Mouse (Mus musculus) megakaryocyte progenitor cell, adult 5-6 weeks (primary cell): ENCODE results near the gene Sema7a. TPM values are rescaled to one million over a fixed set of nuclear protein-coding genes. Genes with fewer than 3 reads are reported as not detected.
A peak's percentile ranks its signal among the peaks of the same experiment; 100 is the strongest.

Experiments used
- ATAC-seq: replicated peaks from 2 replicates; pipeline ENCODE4 v1.8.0; 2016; ENCODE audit warnings: mild to moderate bottlenecking, moderate TSS enrichment, inconsistent platforms; ENCODE audit not compliant: poor library complexity
- total RNA-seq, 2 experiments: library from RNA; stranded (forward) in 1 of 2; stranded (reverse) in 1 of 2; fragments of 157-497, 149-512 nt in 1 of 2; fragments of 200-1000 nt in 1 of 2; gene quantifications; 2 replicates each; pipeline versions ENCODE4 v1.2.3 to v1.2.4; 2015 to 2017

The Sema7a gene
- total RNA-seq, 2 experiments from 2014 or later = 0.04 to 0.27 TPM

DNA sequence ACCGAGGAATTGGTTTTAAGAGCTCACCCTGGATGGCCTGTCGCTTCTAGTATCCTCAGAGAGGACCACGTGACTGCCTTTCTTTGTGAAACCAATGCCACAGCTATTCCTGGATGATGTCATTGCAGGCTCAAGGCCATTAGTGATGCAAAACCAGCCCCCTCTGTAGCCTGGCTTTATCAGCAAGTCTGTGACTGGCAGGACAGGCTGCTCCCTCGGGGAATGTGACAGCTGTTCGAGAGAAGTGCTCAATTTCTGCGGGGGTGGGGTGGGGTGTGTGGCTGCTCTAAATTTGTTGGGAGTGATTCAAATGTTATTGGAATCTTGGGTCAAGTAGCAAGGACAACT, 69.1 kb downstream of the Sema7a start:
- ATAC-seq = no peak

DNA sequence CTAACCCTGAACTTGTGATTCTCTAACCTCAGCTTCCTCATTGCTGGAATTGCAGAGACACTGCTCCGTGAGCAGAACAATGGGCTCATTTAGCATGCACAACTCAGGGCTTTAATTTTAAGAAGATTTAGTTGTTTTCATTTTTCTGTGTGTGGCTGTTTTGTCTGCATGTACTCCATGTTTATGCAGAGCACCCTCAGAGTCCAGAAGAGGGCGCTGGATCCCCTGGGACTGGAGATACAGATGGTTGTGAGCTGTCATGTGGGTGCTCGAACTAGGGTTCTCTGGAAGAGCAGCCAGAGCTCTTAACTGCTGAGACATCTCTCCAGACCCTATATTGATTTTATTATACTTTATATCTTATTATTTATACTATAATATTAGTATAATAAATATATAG, 69.7 kb downstream of the Sema7a start:
- no peak for ATAC-seq

DNA sequence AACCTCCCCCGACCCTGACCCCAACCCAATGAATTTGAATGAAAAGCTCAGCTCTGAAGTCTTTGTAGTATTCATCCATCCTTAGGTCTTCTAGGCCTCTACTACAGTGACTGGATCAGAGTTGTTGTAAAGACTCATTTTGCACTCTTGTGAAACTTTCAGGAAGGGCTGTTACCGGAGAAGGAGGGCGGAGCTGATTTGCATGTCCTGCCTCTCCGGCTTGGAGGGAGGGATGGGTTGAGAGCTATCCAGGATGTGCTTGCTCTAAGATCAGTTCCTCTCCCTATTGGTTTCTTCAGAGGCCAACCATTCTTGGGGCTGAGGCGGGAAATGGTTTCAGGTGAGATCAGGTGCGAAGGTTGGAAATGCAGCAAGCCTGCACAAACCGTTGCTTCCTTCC, 71.1 kb downstream of the Sema7a start:
- peak; percentile 50; the same call in 1 of the 2 replicates for ATAC-seq

DNA sequence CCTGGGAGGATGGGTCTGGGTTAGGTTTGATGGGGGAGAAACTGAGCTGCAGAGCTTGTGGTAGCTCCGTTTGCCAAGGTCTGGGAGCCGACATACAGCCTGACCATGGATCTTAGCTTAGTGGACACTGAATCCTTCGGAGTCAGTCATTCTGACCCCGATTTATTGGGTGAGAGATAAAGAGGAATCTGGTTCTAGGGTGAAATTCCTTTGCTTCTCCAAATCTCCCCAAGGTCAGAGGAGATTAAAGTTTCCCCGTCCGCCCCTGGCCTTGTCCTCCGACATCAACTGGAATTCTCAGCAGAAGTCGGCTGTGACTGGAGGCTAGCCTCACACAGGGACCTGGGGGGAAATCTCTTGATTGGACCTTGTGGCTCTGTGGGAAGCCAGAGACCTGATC, 71.6 kb downstream of the Sema7a start:
- ATAC-seq = no peak

Other genes with a start within 250 kb of the Sema7a start
- 6.4 and 8.2 TPM in 2 replicates for gene Edc3, start 231.6 kb upstream of the Sema7a start, total RNA-seq (2015)
- 4.5 and 4.8 TPM in 2 replicates for gene Edc3, start 231.6 kb upstream of the Sema7a start, total RNA-seq (2017)
- gene Clk3, start 174.3 kb upstream of the Sema7a start, total RNA-seq (2015) = 32.6 and 43.0 TPM in 2 replicates
- gene Clk3, start 174.3 kb upstream of the Sema7a start, total RNA-seq (2017) = 36.4 and 40.8 TPM in 2 replicates
- gene Arid3b, start 103.3 kb upstream of the Sema7a start, total RNA-seq (2015) = 2.4 and 3.8 TPM in 2 replicates
- gene Arid3b, start 103.3 kb upstream of the Sema7a start, total RNA-seq (2017) = 0.87 and 0.98 TPM in 2 replicates
- gene Ubl7, start 29.1 kb upstream of the Sema7a start, total RNA-seq (2015) = 72.7 and 78.4 TPM in 2 replicates
- gene Ubl7, start 29.1 kb upstream of the Sema7a start, total RNA-seq (2017) = 14.2 and 16.1 TPM in 2 replicates
- gene Cyp11a1, start 66.3 kb downstream of the Sema7a start, total RNA-seq (2015) = 0.15 and 0.47 TPM in 2 replicates
- 0.30 and 1.2 TPM in 2 replicates for gene Cyp11a1, start 66.3 kb downstream of the Sema7a start, total RNA-seq (2017)
- gene Stra6, start 123.7 kb downstream of the Sema7a start, total RNA-seq (2015) = not detected in 2 replicates
- not detected in 2 replicates for gene Stra6, start 123.7 kb downstream of the Sema7a start, total RNA-seq (2017)
- not detected in 2 replicates for gene Ccdc33, start 178.7 kb downstream of the Sema7a start, total RNA-seq (2015)
- gene Ccdc33, start 178.7 kb downstream of the Sema7a start, total RNA-seq (2017) = not detected in 2 replicates